Mouse (Mus musculus) small intestine, adult 2 months (tissue): Measurements from ENCODE around the gene Ddx19b.
A peak's percentile ranks its signal among the peaks of the same experiment; 100 is the strongest.

Source experiments
- CTCF ChIP-seq: fragments of 200-500 bp; IDR thresholded peaks from 2 replicates; pipeline ENCODE4 v1.5.1; 2012; ENCODE audit warnings: low read depth, mild to moderate bottlenecking, control low read depth, inconsistent platforms, low read length, moderate library complexity, mixed read lengths; ENCODE audit not compliant: insufficient replicate concordance, insufficient read length; ENCODE audit errors: extremely low read depth
- POLR2A ChIP-seq: fragments of 200-500 bp; IDR thresholded peaks from 2 replicates; pipeline ENCODE4 v1.6.1; 2012; ENCODE audit warnings: low read depth, mild to moderate bottlenecking, control low read depth, inconsistent platforms, low read length, moderate library complexity

DNA sequence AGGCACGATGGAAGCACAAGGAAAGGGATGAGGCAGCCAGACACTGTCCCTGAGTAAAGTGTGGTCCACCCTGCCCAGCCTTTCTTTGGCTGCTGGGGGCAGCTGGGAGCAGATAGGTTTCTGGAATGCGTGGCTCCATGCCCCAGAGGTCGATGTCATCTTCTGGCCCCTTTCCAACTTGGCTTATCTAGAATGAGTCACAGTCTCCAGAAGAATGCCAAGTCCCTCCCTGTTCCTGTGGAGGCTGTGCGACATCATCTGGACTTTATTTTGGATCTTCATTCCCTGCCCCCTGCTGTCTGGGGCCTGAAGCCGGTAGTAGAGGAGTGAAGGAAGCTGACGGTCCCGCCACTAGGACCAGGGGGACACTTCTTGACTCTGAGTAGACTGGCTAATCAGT, 66.0 kb downstream of the Ddx19b start:
- no peak for TF ChIP-seq POLR2A
- TF ChIP-seq CTCF = peak; percentile 36; the same call in 1 of the 2 replicates
